ENCODE assay signal across 31 mouse cellular contexts in genomic region chr10:28263546-28263945, GRCm38 (mm10).
"Had no signal": no experiment of that assay in that cellular context is flagged by ENCODE, and none has a peak within 500 bp of the region (broad histone marks: within the 10 kb centered on the region; RNA-seq: fewer than 3 reads in every experiment).

No protein-coding gene starts in this region.

- H3K9ac ChIP-seq: limb, embryonic 12.5 days; limb, embryonic 13.5 days; limb, embryonic 15.5 days; liver, embryonic 12.5 days; liver, embryonic 13.5 days; liver, embryonic 14.5 days; liver, embryonic 15.5 days; liver, postnatal 0 days; lung, embryonic 14.5 days; lung, embryonic 15.5 days; midbrain, embryonic 12.5 days; midbrain, embryonic 13.5 days; midbrain, embryonic 15.5 days had no signal

- ATAC-seq: liver, embryonic 12.5 days; liver, postnatal 0 days; midbrain, embryonic 13.5 days; midbrain, embryonic 15.5 days; midbrain, embryonic 16.5 days had no signal

- H3K27ac ChIP-seq: left cerebral cortex, adult 2 months; limb, embryonic 10.5 days; limb, embryonic 12.5 days; limb, embryonic 13.5 days; limb, embryonic 15.5 days; liver, embryonic 12.5 days; liver, embryonic 13.5 days; liver, embryonic 14.5 days; liver, embryonic 15.5 days; lung, embryonic 15.5 days; macrophage; midbrain, embryonic 10.5 days; midbrain, embryonic 12.5 days; midbrain, embryonic 13.5 days; midbrain, embryonic 15.5 days had no signal

- H3K4me3 ChIP-seq: left cerebral cortex, adult 2 months; limb, embryonic 10.5 days; limb, embryonic 12.5 days; limb, embryonic 13.5 days; limb, embryonic 15.5 days; liver, embryonic 12.5 days; liver, embryonic 13.5 days; liver, embryonic 15.5 days; lung, embryonic 15.5 days; megakaryocyte, embryonic 14.5 days; midbrain, embryonic 10.5 days; midbrain, embryonic 12.5 days; midbrain, embryonic 13.5 days; midbrain, embryonic 15.5 days; myocyte had no signal

- DNase-seq: left cerebral cortex, postnatal 4 days; liver; liver, embryonic 13.5 days; liver, postnatal 0 days; lung, adult 18-20 months; lung, adult 2 months; lung, embryonic 14.5 days; lung, postnatal 10 days; lung, postnatal 14 days; lung, postnatal 36 days; lung, postnatal 4 days; midbrain, embryonic 14.5 days had no signal

- H3K4me2 ChIP-seq: limb, embryonic 12.5 days; limb, embryonic 13.5 days; limb, embryonic 15.5 days; liver, embryonic 11.5 days; liver, embryonic 12.5 days; liver, embryonic 13.5 days; liver, embryonic 15.5 days; lung, embryonic 14.5 days; lung, embryonic 15.5 days; midbrain, embryonic 11.5 days; midbrain, embryonic 12.5 days; midbrain, embryonic 13.5 days; midbrain, embryonic 15.5 days had no signal

- H3K9me3 ChIP-seq: limb, embryonic 10.5 days; limb, embryonic 12.5 days; limb, embryonic 13.5 days; limb, embryonic 15.5 days; liver, embryonic 12.5 days; liver, embryonic 13.5 days; liver, embryonic 15.5 days; lung, embryonic 15.5 days; megakaryocyte, embryonic 14.5 days; midbrain, embryonic 10.5 days; midbrain, embryonic 12.5 days; midbrain, embryonic 13.5 days; midbrain, embryonic 15.5 days had no signal

- H3K36me3 ChIP-seq: liver, embryonic 13.5 days; liver, embryonic 15.5 days; midbrain, embryonic 15.5 days had no signal

- H3K27me3 ChIP-seq: limb, embryonic 12.5 days; limb, embryonic 13.5 days; limb, embryonic 15.5 days; liver, embryonic 12.5 days; liver, embryonic 13.5 days; liver, embryonic 15.5 days; lung, embryonic 15.5 days; megakaryocyte, embryonic 14.5 days; midbrain, embryonic 12.5 days; midbrain, embryonic 13.5 days; midbrain, embryonic 15.5 days had no signal

- H3K4me1 ChIP-seq: limb, embryonic 10.5 days; limb, embryonic 12.5 days; limb, embryonic 13.5 days; limb, embryonic 15.5 days; liver, embryonic 12.5 days; liver, embryonic 13.5 days; liver, embryonic 15.5 days; lung, embryonic 15.5 days; megakaryocyte, embryonic 14.5 days; midbrain, embryonic 10.5 days; midbrain, embryonic 12.5 days; midbrain, embryonic 13.5 days; midbrain, embryonic 15.5 days had no signal
